Mouse (Mus musculus) limb, embryonic 13.5 days (tissue): ENCODE measurements around the gene Npffr2. TPM values are rescaled to one million over a fixed set of nuclear protein-coding genes. Genes with fewer than 3 reads are reported as not detected.

ENCODE experiments used
- ATAC-seq: fragments of 200-750 bp; cut with Nextera tagmentation; 2 replicates; pipeline ENCODE4 v1.8.0; 2017; ENCODE audit warnings: low read depth, moderate number of reproducible peaks, moderate TSS enrichment; ENCODE audit not compliant: low FRiP score
- H3K27ac ChIP-seq: fragments of 300-500 bp; sonication (generic); 2 replicates; pipeline ENCODE4 v1.5.1; 2015; ENCODE audit warnings: inconsistent platforms, mild to moderate bottlenecking, moderate library complexity
- H3K27me3 ChIP-seq: fragments of 300-500 bp; sonication (generic); 2 replicates; pipeline ENCODE4 v1.6.1; 2015; ENCODE audit warnings: mild to moderate bottlenecking, inconsistent platforms
- H3K36me3 ChIP-seq: fragments of 300-500 bp; sonication (generic); 2 replicates; pipeline ENCODE4 v1.6.1; 2015; ENCODE audit warnings: inconsistent platforms, mild to moderate bottlenecking, moderate library complexity
- H3K4me1 ChIP-seq: fragments of 300-500 bp; sonication (generic); 2 replicates; pipeline ENCODE4 v1.6.1; 2015; ENCODE audit warnings: inconsistent platforms
- H3K4me2 ChIP-seq: fragments of 300-500 bp; sonication (generic); replicated peaks from 2 replicates; pipeline ENCODE4 v1.6.1; 2015; ENCODE audit warnings: inconsistent platforms, mild to moderate bottlenecking, moderate library complexity
- H3K4me3 ChIP-seq: fragments of 300-500 bp; sonication (generic); 2 replicates; pipeline ENCODE4 v1.5.1; 2015; ENCODE audit warnings: moderate library complexity, mild to moderate bottlenecking, inconsistent platforms
- H3K9ac ChIP-seq: fragments of 300-500 bp; sonication (generic); 2 replicates; pipeline ENCODE4 v1.6.1; 2015; ENCODE audit warnings: mild to moderate bottlenecking, inconsistent platforms
- H3K9me3 ChIP-seq: fragments of 300-500 bp; sonication (generic); 2 replicates; pipeline ENCODE4 v1.6.1; 2016; ENCODE audit warnings: inconsistent platforms
- WGBS: fragments of 180-500 bp; shearing (Covaris S2); methylation state at CpG from one replicate; pipeline ENCODE4 v1.1.7; 2015; 5-methylcytosine and 5-hydroxymethylcytosine counted together
- polyA plus RNA-seq: library from polyadenylated mRNA; unstranded; fragments of >200 nt; fragmentation: Nextera tagmentation; extraction: Ambion mirVana; gene quantifications from 2 replicates; pipeline ENCODE4 v1.2.1, GENCODE M21; 2015

Npffr2 gene
- polyA plus RNA-seq, 1 experiment from 2014 or later, result 0.09 TPM

- no peak overlapping the region for H3K4me3 ChIP-seq
- no peak overlapping the region for H3K27ac ChIP-seq
- no peaks in the 10 kb centered on the region for H3K27me3 ChIP-seq
- no peaks in the 10 kb centered on the region for H3K36me3 ChIP-seq
- ATAC-seq, result no peak
- no peak overlapping the region for H3K9ac ChIP-seq
- no peak overlapping the region for H3K4me2 ChIP-seq
- no peaks in the 10 kb centered on the region for H3K4me1 ChIP-seq
- no peaks in the 10 kb centered on the region for H3K9me3 ChIP-seq
- 78% methylated on average over 1 of the region's 1 CpGs for WGBS
Observed at GRCm38 (mm10) chr5:89578678-89579077, 51.4 kb downstream of the Npffr2 start.

GRCm38 (mm10) chr5:89579181-89579580, 52.0 kb downstream of the Npffr2 start:
- no peaks in the 10 kb centered on the region for H3K27me3 ChIP-seq
- no peak for ATAC-seq
- no peaks in the 10 kb centered on the region for H3K36me3 ChIP-seq
- no peak overlapping the region for H3K4me2 ChIP-seq
- H3K4me3 ChIP-seq, result no peak overlapping the region
- no peak overlapping the region for H3K27ac ChIP-seq
- no peak overlapping the region for H3K9ac ChIP-seq
- no peaks in the 10 kb centered on the region for H3K4me1 ChIP-seq
- H3K9me3 ChIP-seq, result no peaks in the 10 kb centered on the region
- WGBS, result 82% methylated on average over 1 of the region's 1 CpGs

GRCm38 (mm10) chr5:89581143-89581542, 53.9 kb downstream of the Npffr2 start:
- Histone ChIP-seq H3K4me3 (no peak overlapping the region), H3K9me3 (no peaks in the 10 kb centered on the region), H3K4me1 (no peaks in the 10 kb centered on the region), H3K27me3 (no peaks in the 10 kb centered on the region), H3K9ac (no peak overlapping the region), H3K27ac (no peak overlapping the region), H3K4me2 (no peak overlapping the region), H3K36me3 (no peaks in the 10 kb centered on the region)
- WGBS, result 29% methylated on average over 1 of the region's 1 CpGs
- ATAC-seq, result no peak

- H3K4me1 ChIP-seq, result no peaks in the 10 kb centered on the region
- no peak for ATAC-seq
- H3K27ac ChIP-seq, result no peak overlapping the region
- no peak overlapping the region for H3K9ac ChIP-seq
- H3K4me2 ChIP-seq, result no peak overlapping the region
- no peaks in the 10 kb centered on the region for H3K9me3 ChIP-seq
- 75% methylated on average over 5 of the region's 5 CpGs for WGBS
- H3K36me3 ChIP-seq, result no peaks in the 10 kb centered on the region
- no peak overlapping the region for H3K4me3 ChIP-seq
- H3K27me3 ChIP-seq, result no peaks in the 10 kb centered on the region
Observed at GRCm38 (mm10) chr5:89581742-89582366, 54.6 kb downstream of the Npffr2 start.

GRCm38 (mm10) chr5:89585021-89585420, 57.8 kb downstream of the Npffr2 start:
- ATAC-seq, result no peak
- H3K4me2 ChIP-seq, result no peak overlapping the region
- no peak overlapping the region for H3K4me3 ChIP-seq
- H3K9ac ChIP-seq, result no peak overlapping the region
- WGBS, result 75% methylated on average over 3 of the region's 3 CpGs
- no peaks in the 10 kb centered on the region for H3K9me3 ChIP-seq
- no peaks in the 10 kb centered on the region for H3K27me3 ChIP-seq
- H3K36me3 ChIP-seq, result no peaks in the 10 kb centered on the region
- H3K4me1 ChIP-seq, result no peaks in the 10 kb centered on the region
- no peak overlapping the region for H3K27ac ChIP-seq

- Histone ChIP-seq H3K36me3 (no peaks in the 10 kb centered on the region), H3K4me3 (no peak overlapping the region), H3K27me3 (no peaks in the 10 kb centered on the region), H3K4me2 (no peak overlapping the region), H3K4me1 (no peaks in the 10 kb centered on the region), H3K27ac (no peak overlapping the region), H3K9ac (no peak overlapping the region), H3K9me3 (no peaks in the 10 kb centered on the region)
- ATAC-seq, result no peak
- 78% methylated on average over 4 of the region's 4 CpGs for WGBS
Observed at GRCm38 (mm10) chr5:89592301-89592700, 65.1 kb downstream of the Npffr2 start.

- 63% methylated on average over 2 of the region's 2 CpGs for WGBS
Observed at GRCm38 (mm10) chr5:89611322-89612015, 84.2 kb downstream of the Npffr2 start.

GRCm38 (mm10) chr5:89612262-89612661, 85.0 kb downstream of the Npffr2 start:
- H3K9me3 ChIP-seq, result no peaks in the 10 kb centered on the region
- no peaks in the 10 kb centered on the region for H3K27me3 ChIP-seq
- no peaks in the 10 kb centered on the region for H3K36me3 ChIP-seq
- no peak for ATAC-seq
- H3K4me3 ChIP-seq, result no peak overlapping the region
- H3K4me1 ChIP-seq, result no peaks in the 10 kb centered on the region
- H3K9ac ChIP-seq, result no peak overlapping the region
- 69% methylated on average over 6 of the region's 6 CpGs for WGBS
- H3K27ac ChIP-seq, result no peak overlapping the region
- H3K4me2 ChIP-seq, result no peak overlapping the region

More at GRCm38 (mm10) chr5:89611322-89612015, 84.2 kb downstream of the Npffr2 start:
- Histone ChIP-seq H3K27me3 (no peaks in the 10 kb centered on the region), H3K9me3 (no peaks in the 10 kb centered on the region), H3K4me3 (no peak overlapping the region), H3K4me1 (no peaks in the 10 kb centered on the region), H3K36me3 (no peaks in the 10 kb centered on the region), H3K27ac (no peak overlapping the region), H3K9ac (no peak overlapping the region), H3K4me2 (no peak overlapping the region)
- no peak for ATAC-seq

GRCm38 (mm10) chr5:89631599-89631998, 104.4 kb downstream of the Npffr2 start:
- no peaks in the 10 kb centered on the region for H3K9me3 ChIP-seq
- ATAC-seq, result no peak
- H3K27ac ChIP-seq, result no peak overlapping the region
- no peaks in the 10 kb centered on the region for H3K4me1 ChIP-seq
- no peak overlapping the region for H3K4me3 ChIP-seq
- H3K27me3 ChIP-seq, result no peaks in the 10 kb centered on the region
- no peak overlapping the region for H3K4me2 ChIP-seq
- 50% methylated on average over 1 of the region's 1 CpGs for WGBS
- no peak overlapping the region for H3K9ac ChIP-seq
- no peaks in the 10 kb centered on the region for H3K36me3 ChIP-seq

Other genes starting within 250 kb of the Npffr2 start
- 0.47 TPM in 1 of 2 replicates, not detected in the other for gene Gc, start 69.5 kb upstream of the Npffr2 start, polyA plus RNA-seq